8 mouse cellular contexts compared by ENCODE assay signal in the genomic region with DNA sequence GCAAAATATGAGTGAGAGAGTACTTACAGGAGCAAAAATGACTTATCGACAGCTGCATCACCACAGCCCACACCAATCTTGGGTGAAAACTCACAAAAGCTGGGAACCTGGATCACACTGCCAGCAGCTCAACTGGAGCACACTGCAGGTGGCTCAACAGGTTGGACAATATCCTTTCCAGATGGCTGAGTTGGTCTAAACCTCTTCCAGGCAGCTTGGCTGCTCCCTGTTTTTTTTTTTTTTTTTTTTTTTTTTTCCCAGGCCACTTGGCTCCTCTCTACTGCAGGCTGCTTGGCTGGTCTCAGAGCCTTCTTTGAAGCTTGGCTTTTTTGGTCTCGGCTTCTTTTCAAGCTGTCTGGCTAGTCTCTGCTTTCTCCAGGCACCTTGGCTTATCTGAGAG.
"Had no signal": no experiment of that assay in that cellular context is flagged by ENCODE, and none has a peak within 500 bp of the region (broad histone marks: within the 10 kb centered on the region; RNA-seq: fewer than 3 reads in every experiment).

No protein-coding gene starts in this region.

- DNase-seq: kidney, postnatal 25 days; layer of hippocampus, adult 9-11 months; liver, postnatal 0 days; lung, embryonic 14.5 days; right cerebral cortex, adult 18-20 months; right cerebral cortex, postnatal 25 days; spleen, adult 18-20 months; thymus, postnatal 25 days had no signal
